Mouse (Mus musculus) midbrain, embryonic 13.5 days (tissue): Measurements from ENCODE around the gene Fam83e. TPM values are rescaled to one million over a fixed set of nuclear protein-coding genes. Genes with fewer than 3 reads are reported as not detected.

Source experiments
- ATAC-seq: fragments of 200-750 bp; cut with Nextera tagmentation; 2 replicates; pipeline ENCODE4 v1.8.0; 2017; ENCODE audit warnings: mild to moderate bottlenecking, moderate TSS enrichment, moderate library complexity
- H3K27ac ChIP-seq: fragments of 300-500 bp; sonication (generic); 2 replicates; pipeline ENCODE4 v1.5.1; 2015; ENCODE audit warnings: inconsistent platforms, mild to moderate bottlenecking, moderate library complexity
- H3K27me3 ChIP-seq: fragments of 300-500 bp; sonication (generic); 2 replicates; pipeline ENCODE4 v1.6.1; 2015; ENCODE audit warnings: mild to moderate bottlenecking, inconsistent platforms
- H3K36me3 ChIP-seq: fragments of 300-500 bp; sonication (generic); 2 replicates; pipeline ENCODE4 v1.6.1; 2015; ENCODE audit warnings: mild to moderate bottlenecking, inconsistent platforms
- H3K4me1 ChIP-seq: fragments of 300-500 bp; sonication (generic); replicated peaks from 2 replicates; pipeline ENCODE4 v1.6.1; 2015; ENCODE audit warnings: inconsistent platforms
- H3K4me2 ChIP-seq: fragments of 300-500 bp; sonication (generic); replicated peaks from 2 replicates; pipeline ENCODE4 v1.6.1; 2015; ENCODE audit warnings: moderate library complexity, mild to moderate bottlenecking, inconsistent platforms
- H3K4me3 ChIP-seq: fragments of 300-500 bp; sonication (generic); replicated peaks from 2 replicates; pipeline ENCODE4 v1.5.1; 2015; ENCODE audit warnings: mild to moderate bottlenecking, inconsistent platforms
- H3K9ac ChIP-seq: fragments of 300-500 bp; sonication (generic); replicated peaks from 2 replicates; pipeline ENCODE4 v1.6.1; 2015; ENCODE audit warnings: mild to moderate bottlenecking, inconsistent platforms
- H3K9me3 ChIP-seq: fragments of 300-500 bp; sonication (generic); 2 replicates; pipeline ENCODE4 v1.6.1; 2016; ENCODE audit warnings: mild to moderate bottlenecking, inconsistent platforms
- WGBS: fragments of 180-500 bp; shearing (Covaris S2); methylation state at CpG from one replicate; pipeline ENCODE4 v1.1.7; 2015; 5-methylcytosine and 5-hydroxymethylcytosine counted together
- polyA plus RNA-seq: library from polyadenylated mRNA; unstranded; fragments of >200 nt; fragmentation: Nextera tagmentation; extraction: Ambion mirVana; gene quantifications from 2 replicates; pipeline ENCODE4 v1.2.1, GENCODE M21; 2015

Gene Fam83e
- polyA plus RNA-seq, 1 experiment from 2014 or later = 1.0 TPM

- 92% methylated on average over 24 of the region's 24 CpGs for WGBS
- no peak for ATAC-seq
- H3K9me3 ChIP-seq = no peaks in the 10 kb centered on the region
- H3K27ac ChIP-seq = no peak overlapping the region
- no peak overlapping the region for H3K4me3 ChIP-seq
- H3K27me3 ChIP-seq = no peaks in the 10 kb centered on the region
- peaks cover 39% of the 10 kb centered on the region for H3K36me3 ChIP-seq
- H3K4me2 ChIP-seq = no peak overlapping the region
- H3K4me1 ChIP-seq = peaks cover 72% of the 10 kb centered on the region
- no peak overlapping the region for H3K9ac ChIP-seq
Measured at GRCm38 (mm10) chr7:45711316-45712021, 9.5 kb upstream of the Fam83e start.

- Histone ChIP-seq H3K4me1 (peaks cover 72% of the 10 kb centered on the region), H3K4me3 (no peak overlapping the region), H3K27ac (no peak overlapping the region), H3K27me3 (no peaks in the 10 kb centered on the region), H3K36me3 (peaks cover 39% of the 10 kb centered on the region), H3K9me3 (no peaks in the 10 kb centered on the region), H3K4me2 (no peak overlapping the region), H3K9ac (no peak overlapping the region)
- 91% methylated on average over 21 of the region's 21 CpGs for WGBS
- no peak for ATAC-seq
Measured at GRCm38 (mm10) chr7:45712022-45712757, 8.8 kb upstream of the Fam83e start.

- Histone ChIP-seq H3K9ac (no peak overlapping the region), H3K36me3 (peaks cover 39% of the 10 kb centered on the region), H3K4me3 (no peak overlapping the region), H3K27ac (no peak overlapping the region), H3K27me3 (no peaks in the 10 kb centered on the region), H3K4me1 (peaks cover 61% of the 10 kb centered on the region), H3K9me3 (no peaks in the 10 kb centered on the region), H3K4me2 (no peak overlapping the region)
- WGBS = 93% methylated on average over 16 of the region's 16 CpGs
- ATAC-seq = no peak
Measured at GRCm38 (mm10) chr7:45713396-45713795, 7.6 kb upstream of the Fam83e start.

- Histone ChIP-seq H3K27me3 (no peaks in the 10 kb centered on the region), H3K4me2 (peak overlapping the region; percentile 81), H3K36me3 (peaks cover 39% of the 10 kb centered on the region), H3K4me3 (peak overlapping the region; percentile 82), H3K27ac (no peak overlapping the region), H3K4me1 (peaks cover 60% of the 10 kb centered on the region), H3K9me3 (no peaks in the 10 kb centered on the region), H3K9ac (peak overlapping the region; percentile 79)
- ATAC-seq = no peak
- 88% methylated on average over 6 of the region's 6 CpGs for WGBS
Measured at GRCm38 (mm10) chr7:45713881-45714520, 7.0 kb upstream of the Fam83e start.

- ATAC-seq = peak; percentile 59
- H3K4me3 ChIP-seq = peak overlapping the region; percentile 82
- peak overlapping the region; percentile 30; the same call in 1 of the 2 replicates for H3K27ac ChIP-seq
- H3K4me1 ChIP-seq = peaks cover 60% of the 10 kb centered on the region
- 12% methylated on average over 14 of the region's 14 CpGs for WGBS
- no peaks in the 10 kb centered on the region for H3K9me3 ChIP-seq
- H3K4me2 ChIP-seq = peak overlapping the region; percentile 81
- peak overlapping the region; percentile 79 for H3K9ac ChIP-seq
- no peaks in the 10 kb centered on the region for H3K27me3 ChIP-seq
- peaks cover 46% of the 10 kb centered on the region for H3K36me3 ChIP-seq
Measured at GRCm38 (mm10) chr7:45714630-45715089, 6.4 kb upstream of the Fam83e start.

- Histone ChIP-seq H3K4me2 (peak within 1 kb of the TSS; percentile 81), H3K4me1 (peaks cover 59% of the 10 kb centered on the region), H3K27ac (peak within 1 kb of the TSS; percentile 83), H3K4me3 (peak within 1 kb of the TSS; percentile 82), H3K9ac (peak within 1 kb of the TSS; percentile 91), H3K9me3 (no peaks in the 10 kb centered on the region), H3K36me3 (peaks cover 46% of the 10 kb centered on the region), H3K27me3 (no peaks in the 10 kb centered on the region)
- WGBS = 8% methylated on average over 34 of the region's 34 CpGs
- ATAC-seq = peak; percentile 92
Measured at GRCm38 (mm10) chr7:45715090-45715708, 5.8 kb upstream of the Fam83e start, which contains the start of gene Rpl18. Gene Rpl18, plus strand, starts transcription at chr7:45715457.

GRCm38 (mm10) chr7:45715741-45716459 lies 5.1 kb upstream of the Fam83e start:
- Histone ChIP-seq H3K9me3 (no peaks in the 10 kb centered on the region), H3K9ac (peak overlapping the region; percentile 91; the same call in 1 of the 2 replicates), H3K27me3 (no peaks in the 10 kb centered on the region), H3K4me1 (peaks cover 54% of the 10 kb centered on the region), H3K27ac (peak overlapping the region; percentile 83), H3K4me3 (peak overlapping the region; percentile 82), H3K4me2 (peak overlapping the region; percentile 81), H3K36me3 (peaks cover 46% of the 10 kb centered on the region)
- 85% methylated on average over 19 of the region's 19 CpGs for WGBS
- no peak for ATAC-seq

GRCm38 (mm10) chr7:45716460-45716857 lies 4.6 kb upstream of the Fam83e start:
- Histone ChIP-seq H3K9ac (peak overlapping the region; percentile 91), H3K4me2 (peak overlapping the region; percentile 81)
- 88% methylated on average over 3 of the region's 3 CpGs for WGBS

GRCm38 (mm10) chr7:45716952-45717917 lies 3.8 kb upstream of the Fam83e start:
- Histone ChIP-seq H3K36me3 (peaks cover 45% of the 10 kb centered on the region), H3K9ac (peak overlapping the region; percentile 91), H3K4me1 (peaks cover 56% of the 10 kb centered on the region), H3K4me2 (peak overlapping the region; percentile 81), H3K9me3 (no peaks in the 10 kb centered on the region), H3K27ac (peak overlapping the region; percentile 90), H3K4me3 (peak overlapping the region; percentile 82), H3K27me3 (no peaks in the 10 kb centered on the region)
- peak; percentile 22 for ATAC-seq
- 12% methylated on average over 31 of the region's 31 CpGs for WGBS

More at GRCm38 (mm10) chr7:45716460-45716857, 4.6 kb upstream of the Fam83e start:
- Histone ChIP-seq H3K27ac (no peak overlapping the region), H3K4me3 (peak overlapping the region; percentile 82), H3K36me3 (peaks cover 46% of the 10 kb centered on the region), H3K27me3 (no peaks in the 10 kb centered on the region), H3K9me3 (no peaks in the 10 kb centered on the region), H3K4me1 (peaks cover 56% of the 10 kb centered on the region)
- no peak for ATAC-seq

GRCm38 (mm10) chr7:45717918-45718297 lies 3.1 kb upstream of the Fam83e start, which contains the start of gene Sphk2:
Gene Sphk2, minus strand, starts transcription at chr7:45718002.
- Histone ChIP-seq H3K27ac (peak within 1 kb of the TSS; percentile 90), H3K4me3 (peak within 1 kb of the TSS; percentile 82), H3K36me3 (peaks cover 45% of the 10 kb centered on the region), H3K9ac (peak within 1 kb of the TSS; percentile 91), H3K4me1 (peaks cover 53% of the 10 kb centered on the region), H3K27me3 (no peaks in the 10 kb centered on the region), H3K4me2 (peak within 1 kb of the TSS; percentile 81), H3K9me3 (no peaks in the 10 kb centered on the region)
- WGBS = under 1% methylated on average over 41 of the region's 41 CpGs
- ATAC-seq = peak; percentile 76
